Mouse (Mus musculus) granulocyte monocyte progenitor cell, adult 5-6 weeks (primary cell): ENCODE data around the gene Enah. TPM values are rescaled to one million over a fixed set of nuclear protein-coding genes. Genes with fewer than 3 reads are reported as not detected.

Experiments
- ATAC-seq: replicated peaks from 2 replicates; pipeline ENCODE4 v1.8.0; 2016; ENCODE audit warnings: mild to moderate bottlenecking, moderate TSS enrichment, inconsistent platforms; ENCODE audit not compliant: poor library complexity, severe bottlenecking
- total RNA-seq, 2 experiments: library from RNA; stranded (forward) in 1 of 2; stranded (reverse) in 1 of 2; fragments of 200-712, 200-1000 nt in 1 of 2; fragments of >200 nt in 1 of 2; fragmentation: Nextera tagmentation in 1 of 2; gene quantifications; 2 replicates each; pipeline ENCODE4 v1.2.3; 2014 to 2017

The Enah gene
- total RNA-seq, 2 experiments from 2014 or later = 1.8 to 3.4 TPM

DNA sequence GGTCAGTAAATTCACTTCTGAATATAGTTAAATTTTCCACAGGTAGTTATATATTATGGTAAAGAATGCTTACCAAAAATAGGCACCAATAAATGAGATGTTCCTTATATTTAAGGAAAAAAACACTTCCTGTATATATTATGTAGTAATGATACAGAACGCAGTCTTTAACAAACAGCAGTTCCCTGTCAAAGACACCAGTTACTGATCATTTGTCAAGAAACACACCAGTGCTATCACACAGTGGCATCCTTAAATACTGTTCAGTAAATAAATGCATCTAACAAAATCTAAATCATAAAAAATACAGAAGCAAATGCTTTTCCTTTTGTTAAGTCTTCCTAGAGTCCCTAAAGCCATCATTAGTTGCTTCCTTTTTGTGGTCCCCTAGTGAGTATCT lies 54.5 kb downstream of the Enah start:
- no peak for ATAC-seq

- ATAC-seq = no peak
Measured at GRCm38 (mm10) chr1:181963827-181964226, 56.0 kb downstream of the Enah start.

DNA sequence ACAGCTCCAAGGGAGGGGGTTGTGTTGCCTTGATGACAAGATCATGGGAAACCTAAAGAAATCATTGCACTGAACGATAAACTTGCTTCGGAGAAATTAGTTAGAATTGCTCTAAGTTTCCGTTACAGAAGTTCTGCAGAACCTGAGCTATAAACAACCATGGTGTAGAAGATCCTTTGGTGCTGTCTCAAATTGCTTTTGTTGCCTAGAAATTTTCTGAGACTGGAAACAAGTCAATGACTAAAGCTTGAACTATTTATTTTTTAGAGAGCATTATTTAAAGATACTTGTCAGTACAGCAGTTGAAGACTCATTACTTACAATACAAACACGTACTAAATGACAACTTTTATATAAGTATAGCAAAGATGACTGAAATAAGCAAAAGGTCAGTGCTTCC lies 56.4 kb downstream of the Enah start:
- ATAC-seq = no peak

- no peak for ATAC-seq
Measured at GRCm38 (mm10) chr1:181960383-181960782, 59.4 kb downstream of the Enah start.

DNA sequence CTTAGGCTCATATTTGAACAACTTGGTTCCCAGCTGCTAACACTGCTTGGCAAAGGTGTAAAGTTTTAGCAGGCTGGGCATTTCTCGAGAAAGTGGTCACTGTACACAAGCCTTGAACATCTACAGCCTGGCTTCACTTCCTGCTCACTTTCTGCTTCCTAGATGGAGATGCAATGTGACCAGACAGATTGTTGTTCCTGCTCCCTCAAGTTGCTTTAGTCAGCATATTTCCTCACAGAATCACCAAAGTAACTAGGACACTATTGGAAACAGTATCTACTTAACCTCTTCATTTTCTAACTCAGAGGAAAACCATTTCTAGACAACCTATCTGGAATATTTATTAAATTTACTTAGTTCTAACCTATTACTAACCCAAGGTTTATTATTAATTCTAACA lies 61.4 kb downstream of the Enah start:
- ATAC-seq = no peak

- no peak for ATAC-seq
Measured at GRCm38 (mm10) chr1:181957736-181958135, 62.1 kb downstream of the Enah start.

DNA sequence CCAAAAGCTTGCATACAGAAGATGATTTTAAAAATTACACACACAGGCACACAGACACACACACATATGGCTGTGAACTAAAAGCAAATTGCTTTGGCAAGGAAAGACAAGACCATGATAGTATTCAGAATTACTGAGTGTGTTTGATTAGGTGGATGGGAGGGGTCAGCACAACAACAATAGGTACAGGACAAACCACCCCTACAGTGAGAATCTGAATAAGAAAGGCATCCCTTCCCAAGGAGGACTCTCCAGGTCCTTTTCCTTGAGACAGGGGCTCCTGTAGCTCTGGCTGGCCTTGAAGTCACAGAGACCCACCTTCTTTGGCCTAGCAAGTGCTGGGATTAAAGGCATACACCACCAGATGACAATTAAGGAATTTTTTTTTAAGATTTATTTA lies 66.2 kb downstream of the Enah start:
- no peak for ATAC-seq

- no peak for ATAC-seq
Measured at GRCm38 (mm10) chr1:181951266-181951665, 68.5 kb downstream of the Enah start.

GRCm38 (mm10) chr1:181950721-181951120 lies 69.1 kb downstream of the Enah start:
- ATAC-seq = peak; percentile 52

DNA sequence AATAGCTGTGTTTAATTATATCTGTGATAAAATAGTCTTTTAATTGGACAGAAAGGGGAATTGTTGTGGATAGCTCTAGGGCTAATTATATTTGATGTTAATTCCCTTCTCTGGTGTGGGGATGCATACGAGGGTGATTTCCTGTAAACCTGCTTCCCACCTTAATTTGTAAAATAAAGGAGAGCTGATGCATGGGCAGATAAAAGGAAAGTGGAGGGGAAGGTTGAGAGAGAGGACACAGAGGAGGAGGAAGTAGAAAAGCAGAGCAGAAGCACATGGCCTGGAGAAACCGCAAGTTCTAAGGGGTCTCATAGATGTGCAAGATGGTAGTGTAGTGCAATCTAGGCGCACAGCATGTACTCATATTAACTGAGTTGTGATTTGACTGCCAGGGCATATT lies 71.6 kb downstream of the Enah start:
- ATAC-seq = no peak

- no peak for ATAC-seq
Measured at GRCm38 (mm10) chr1:181937064-181937463, 82.7 kb downstream of the Enah start.

- peak; percentile 63 for ATAC-seq
Measured at GRCm38 (mm10) chr1:181928388-181928787, 91.4 kb downstream of the Enah start.

DNA sequence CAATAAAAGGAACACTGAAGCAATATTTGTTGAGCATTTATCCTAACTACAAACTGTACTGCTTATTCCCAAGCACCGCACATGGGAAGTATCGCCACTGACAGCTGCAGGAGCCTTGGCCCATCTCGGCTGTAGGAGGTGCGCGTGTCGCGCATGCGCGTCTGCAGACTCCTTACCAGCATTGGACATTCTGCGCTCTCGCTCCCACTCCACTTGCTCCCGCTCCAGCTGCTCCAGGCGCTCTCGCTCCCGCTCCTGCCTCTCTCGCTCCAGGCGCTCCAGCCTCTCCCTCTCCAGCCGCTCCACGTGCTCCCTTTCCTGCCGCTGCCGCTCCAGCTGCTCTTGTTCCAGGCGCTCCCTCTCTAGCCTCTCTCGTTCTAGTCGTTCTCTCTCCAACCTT lies 96.4 kb downstream of the Enah start:
- no peak for ATAC-seq

DNA sequence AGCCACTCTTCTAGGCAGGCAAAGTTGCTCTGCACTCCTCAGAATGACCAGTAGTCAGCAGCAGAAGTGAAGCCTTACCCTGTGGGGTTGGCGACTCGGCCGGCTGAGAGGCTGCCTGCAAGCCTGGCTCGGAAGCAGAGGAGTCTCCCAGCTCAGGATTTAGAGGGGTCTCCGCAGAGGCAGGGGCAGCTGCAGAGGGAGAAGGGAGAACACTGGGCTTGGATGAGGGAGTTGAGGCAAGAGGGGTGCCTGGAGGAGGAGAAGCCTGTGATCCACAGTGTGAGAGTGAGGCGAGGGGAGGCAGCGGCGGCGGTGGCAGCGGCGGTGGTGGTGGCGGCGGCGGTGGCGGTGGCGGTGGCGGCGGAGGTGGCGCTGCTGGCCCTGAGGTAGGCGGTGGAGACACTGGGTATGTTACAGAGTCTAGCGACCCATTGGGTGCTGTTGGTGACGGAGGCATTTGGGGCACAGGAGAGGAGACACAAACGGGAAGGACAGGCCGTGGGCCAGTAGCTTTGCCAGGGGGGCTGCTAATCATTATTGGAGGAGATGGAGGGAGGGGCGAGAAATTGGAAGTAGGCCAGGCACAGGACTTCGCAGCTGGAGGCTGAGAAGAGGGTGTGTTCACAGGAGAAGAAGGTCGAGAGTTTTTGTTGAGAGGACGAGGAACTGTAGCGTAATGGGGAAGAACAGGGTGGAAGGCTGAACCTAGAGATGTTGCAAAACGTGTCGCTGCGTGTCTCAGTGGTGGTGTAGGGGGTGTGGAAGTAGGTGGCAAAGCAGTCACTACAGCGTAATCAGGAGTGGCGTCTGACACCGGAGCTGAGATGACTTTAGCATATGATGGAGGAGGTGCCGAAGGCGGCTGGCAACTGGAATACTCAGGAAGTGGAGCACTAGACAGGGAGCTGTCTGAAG lies 98.0 kb downstream of the Enah start:
- peak; percentile 91 for ATAC-seq

- no peak for ATAC-seq
Measured at GRCm38 (mm10) chr1:181911841-181912240, 107.9 kb downstream of the Enah start.

GRCm38 (mm10) chr1:181901706-181902373 lies 118.0 kb downstream of the Enah start:
- ATAC-seq = no peak

DNA sequence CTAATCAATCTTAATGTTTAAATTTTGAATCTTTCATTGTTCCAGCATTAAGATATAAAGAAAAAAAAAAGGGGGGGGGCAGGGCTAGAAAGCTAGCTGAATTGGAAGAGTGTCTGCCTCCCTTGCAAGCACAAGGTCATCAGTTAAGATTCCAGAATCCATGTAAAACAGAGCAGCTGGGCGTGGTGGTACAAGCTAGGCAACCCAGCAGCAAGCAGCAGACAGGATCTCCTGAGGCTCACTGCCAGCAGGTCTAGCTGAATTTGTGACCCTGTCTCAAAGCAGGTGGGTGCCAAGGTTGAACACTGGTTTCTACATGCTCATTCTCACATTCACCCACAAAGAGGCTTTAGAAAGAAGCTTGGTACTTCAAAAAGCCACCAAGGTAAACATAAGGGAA lies 118.9 kb downstream of the Enah start:
- no peak for ATAC-seq

DNA sequence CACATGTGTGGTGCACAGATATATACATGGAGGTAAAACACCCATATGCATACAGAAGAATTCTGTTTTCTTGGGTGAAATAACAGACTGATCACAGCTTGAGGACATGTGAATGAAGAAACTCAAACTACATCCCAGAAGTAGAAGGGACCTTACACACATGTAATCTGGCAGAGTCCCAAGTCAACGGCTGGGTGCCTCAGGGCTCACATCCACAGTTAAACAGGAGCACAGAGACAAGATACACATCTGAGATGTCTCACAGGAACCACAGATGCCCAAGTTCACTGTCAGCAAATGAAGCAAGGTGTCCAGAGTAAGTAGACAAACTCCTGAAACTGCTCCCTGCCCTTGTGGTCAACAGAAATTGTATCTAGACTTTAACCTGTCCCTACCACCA lies 120.8 kb downstream of the Enah start:
- ATAC-seq = no peak

- ATAC-seq = no peak
Measured at GRCm38 (mm10) chr1:181896991-181897390, 122.8 kb downstream of the Enah start.

- no peak for ATAC-seq
Measured at GRCm38 (mm10) chr1:181893721-181894120, 126.1 kb downstream of the Enah start.

DNA sequence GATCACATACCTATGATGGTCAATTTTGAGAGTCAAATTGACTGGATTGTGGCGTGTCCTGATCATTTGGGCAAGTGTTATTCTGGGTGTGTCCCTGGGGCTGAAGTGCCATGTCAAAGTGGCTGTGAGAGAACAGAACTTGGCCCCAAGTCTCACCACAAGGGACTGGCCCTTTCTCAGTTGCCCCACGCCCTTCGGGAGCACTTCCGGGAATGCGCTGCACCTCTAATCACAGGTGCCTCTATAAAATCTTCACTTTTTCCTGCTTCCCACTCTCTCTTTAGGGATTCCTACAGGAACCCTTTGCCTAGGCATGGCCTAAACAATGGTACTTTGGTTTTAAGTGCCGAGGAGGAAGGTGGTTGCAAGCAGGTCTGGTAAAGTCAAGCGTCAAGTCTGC lies 130.1 kb downstream of the Enah start:
- ATAC-seq = no peak

- peak; percentile 99 for ATAC-seq
Measured at GRCm38 (mm10) chr1:181888801-181889200, 131.0 kb downstream of the Enah start.
